Mouse (Mus musculus): ENCODE data around the gene Ephb2.

Gene Ephb2

DNA sequence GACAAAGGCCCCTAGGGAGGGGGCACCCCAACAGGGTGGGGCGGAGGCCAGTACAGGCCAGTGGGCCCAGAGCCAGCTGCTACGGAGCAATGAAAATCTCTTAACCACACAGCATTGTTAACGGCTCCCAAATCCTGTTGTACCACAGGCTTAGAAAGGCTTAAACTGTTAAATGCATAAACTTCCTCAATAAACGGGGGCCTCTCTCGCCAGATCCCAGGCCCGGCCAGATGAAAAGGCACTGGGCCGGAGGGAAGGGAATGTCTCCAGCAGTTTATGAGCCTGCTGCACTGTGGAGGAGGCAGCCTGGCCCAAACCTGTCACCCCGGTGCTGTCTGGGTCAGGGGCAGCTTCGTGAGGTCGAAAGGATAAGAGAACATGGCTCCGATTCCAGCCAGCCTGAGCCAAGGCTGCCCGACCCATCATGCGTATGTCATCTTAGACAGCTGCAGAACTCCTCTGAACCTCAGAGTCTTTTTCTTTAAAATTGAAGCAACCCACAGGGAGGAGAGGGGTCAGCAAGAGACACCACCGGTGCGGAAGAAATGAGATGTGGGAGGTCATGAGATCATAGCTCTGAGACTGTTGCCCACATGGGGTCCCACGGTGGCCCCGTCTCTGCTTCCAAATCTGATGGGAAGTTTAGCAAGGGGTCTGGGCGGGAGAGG is 73.9 kb downstream of the Ephb2 start:
- in situ Hi-C loops (cut with MboI, MseI), result no loop called here

DNA sequence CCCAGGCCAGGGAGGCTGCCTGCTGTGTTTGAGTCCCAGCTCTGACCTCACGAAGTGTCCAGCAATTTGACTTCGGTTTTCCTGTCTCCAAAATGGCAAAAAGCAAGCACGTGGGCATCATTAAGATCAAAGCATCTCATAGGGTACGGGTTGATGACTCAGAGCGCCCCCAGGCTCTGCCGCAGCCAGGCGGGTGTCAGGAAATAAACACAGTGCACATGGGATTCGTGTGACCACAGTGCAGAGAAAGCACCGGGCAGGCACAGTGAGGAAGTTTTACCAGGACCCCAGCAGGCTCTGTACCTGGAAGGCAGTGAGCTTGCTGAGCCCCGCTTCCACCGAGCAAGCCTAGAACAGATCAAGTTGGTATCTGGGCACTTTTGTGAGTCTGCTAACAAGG is 74.9 kb downstream of the Ephb2 start:
- in situ Hi-C loops (cut with MboI, MseI), result no loop called here

DNA sequence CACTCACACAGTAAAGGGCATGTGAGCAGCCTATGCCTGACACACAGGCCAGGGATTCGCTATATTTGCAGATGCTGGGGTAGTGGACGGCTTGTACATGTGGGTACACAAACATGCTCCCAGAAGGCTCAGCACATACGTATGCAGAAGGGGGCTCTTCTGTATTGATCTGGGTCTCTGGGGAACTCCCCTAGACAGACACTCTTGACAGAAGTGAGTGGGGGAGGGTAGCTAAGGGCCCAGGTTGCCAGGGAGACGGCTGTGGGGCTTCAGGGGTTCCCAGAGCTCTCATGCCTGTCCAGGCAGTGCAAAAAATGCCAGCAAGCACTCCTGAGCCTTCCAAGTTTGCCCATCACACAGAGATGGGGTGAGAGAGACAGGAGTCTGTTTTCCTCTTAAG is 78.7 kb downstream of the Ephb2 start:
- in situ Hi-C loops (cut with MboI, MseI), result no loop called here

DNA sequence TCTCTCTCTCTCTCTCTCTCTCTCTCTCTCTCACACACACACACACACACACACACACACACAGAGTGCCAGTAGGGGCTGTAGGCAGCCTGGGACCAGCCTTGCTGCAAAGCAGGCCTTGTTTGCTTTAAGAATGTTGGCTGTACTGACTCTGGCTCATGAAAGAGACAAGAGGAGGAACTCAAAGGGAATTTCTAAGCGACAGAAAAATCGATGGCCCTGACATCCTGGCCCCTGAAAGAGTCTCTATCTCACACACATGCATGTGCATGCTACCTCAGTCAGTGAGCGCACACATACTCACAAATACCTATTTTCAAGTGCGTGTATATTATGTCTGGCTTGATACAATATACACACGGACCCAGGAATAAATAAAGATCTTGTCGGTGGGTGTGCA is 79.3 kb downstream of the Ephb2 start:
- in situ Hi-C loops (cut with MboI, MseI), result no loop called here

DNA sequence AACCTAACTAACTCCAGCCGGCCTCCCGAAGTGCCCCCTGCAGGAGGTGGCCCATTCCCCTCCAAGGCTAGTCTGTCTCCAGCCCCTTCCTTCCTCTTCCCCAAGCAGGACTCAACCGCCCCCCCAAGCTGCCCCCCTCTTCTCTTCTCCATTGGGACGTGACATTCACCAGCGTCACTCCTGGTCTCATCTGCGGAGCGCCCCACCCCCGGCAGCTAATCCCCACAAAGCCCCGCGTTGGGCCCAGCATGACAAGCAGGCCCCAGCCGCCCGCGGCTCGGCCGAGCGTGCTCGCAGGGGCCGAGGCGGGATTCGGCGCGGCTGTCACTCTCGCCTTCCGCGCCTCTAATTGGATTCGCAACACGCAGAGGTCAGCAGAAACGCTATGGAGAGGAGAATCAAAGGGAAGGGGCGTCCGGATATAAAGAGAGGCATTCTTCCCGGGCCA is 80.4 kb downstream of the Ephb2 start:
- in situ Hi-C loops (cut with MboI, MseI), result no loop called here

DNA sequence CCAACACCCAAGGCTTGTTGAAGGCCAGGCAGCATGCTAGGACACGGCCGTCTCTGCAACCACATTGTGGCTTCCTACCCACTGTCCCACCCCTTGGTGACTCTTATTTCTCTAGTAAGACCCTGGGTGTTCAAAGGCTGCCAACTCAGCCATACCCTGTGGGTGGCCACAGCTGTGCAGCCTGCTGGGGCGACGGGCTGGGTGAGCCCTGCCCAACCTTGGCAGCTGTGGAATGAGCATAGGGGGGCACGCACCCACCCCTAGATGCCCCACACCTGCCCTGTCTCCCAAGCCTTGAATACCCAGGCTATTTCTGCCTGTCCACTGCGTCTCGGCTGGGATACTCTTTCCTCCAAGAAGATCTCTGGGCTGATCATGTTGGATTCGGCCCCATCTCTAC is 81.5 kb downstream of the Ephb2 start:
- in situ Hi-C loops (cut with MboI, MseI), result no loop called here

DNA sequence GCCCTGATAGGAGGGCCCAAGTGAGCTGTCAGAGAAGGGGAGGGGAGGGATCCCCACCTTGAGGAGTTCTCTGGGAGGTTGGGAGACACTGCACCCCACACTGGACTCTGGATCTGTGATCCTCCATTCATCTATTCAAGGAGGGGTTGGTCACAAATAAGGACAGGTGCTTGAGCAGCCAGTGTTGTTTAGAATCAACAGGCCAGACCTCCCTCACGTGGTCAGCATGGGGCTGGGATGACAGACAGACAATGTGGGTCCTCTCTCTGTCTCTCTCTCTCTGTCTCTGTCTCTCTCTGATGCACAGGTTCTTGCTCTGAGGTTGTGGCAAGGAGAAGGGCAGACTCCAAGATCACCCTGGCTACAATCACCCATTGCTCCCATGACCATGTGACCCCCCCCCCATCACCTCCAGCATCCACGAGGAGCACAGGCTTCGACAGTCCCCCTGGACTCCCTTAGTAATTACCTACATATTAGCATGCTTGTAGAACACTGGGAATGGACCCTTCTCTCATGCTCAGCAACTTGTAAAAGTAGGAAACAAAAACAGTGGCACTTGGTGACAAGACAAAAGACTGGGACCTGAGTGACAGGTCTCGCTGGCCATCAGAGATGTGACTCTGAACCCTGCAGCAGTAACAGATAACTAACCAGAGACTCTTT is 84.3 kb downstream of the Ephb2 start:
- in situ Hi-C loops (cut with MboI, MseI), result no loop called here

DNA sequence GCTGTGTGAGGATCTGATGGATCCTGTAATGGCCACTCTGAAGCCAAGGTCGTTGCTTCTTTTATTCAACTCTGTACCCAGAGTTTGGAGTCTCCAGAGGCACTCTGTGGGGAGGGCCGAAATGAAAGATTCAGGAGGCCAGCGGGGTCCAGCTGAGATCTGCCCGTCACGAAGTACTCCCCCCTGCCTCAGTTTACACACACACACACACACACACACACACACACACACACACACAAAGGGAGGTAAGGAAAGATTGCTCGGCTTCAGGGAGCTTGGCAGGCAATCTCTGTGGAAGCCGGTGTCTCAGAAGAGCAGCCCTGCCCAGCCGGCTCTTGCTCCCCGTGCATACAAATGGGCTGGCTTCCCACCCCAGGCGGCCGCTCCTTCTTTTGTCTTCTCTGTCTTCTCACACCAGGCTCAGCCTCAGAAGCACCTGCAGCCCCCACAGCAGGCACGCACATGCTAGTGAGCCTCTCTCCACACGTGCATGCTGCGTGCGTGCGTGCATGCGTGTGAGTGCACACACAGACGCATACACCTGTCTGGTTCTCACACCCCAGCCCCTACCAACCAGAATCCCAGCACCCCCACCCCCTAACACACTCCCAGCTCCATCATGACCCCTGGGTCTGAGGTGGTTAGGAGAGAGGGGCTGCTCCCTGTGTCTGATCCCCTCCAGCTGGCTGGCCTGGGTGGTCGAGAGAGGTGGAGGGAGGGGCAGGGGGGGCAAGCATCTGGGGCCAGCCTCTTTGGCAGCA is 85.0 kb downstream of the Ephb2 start:
- in situ Hi-C loops (cut with MboI, MseI), result no loop called here

DNA sequence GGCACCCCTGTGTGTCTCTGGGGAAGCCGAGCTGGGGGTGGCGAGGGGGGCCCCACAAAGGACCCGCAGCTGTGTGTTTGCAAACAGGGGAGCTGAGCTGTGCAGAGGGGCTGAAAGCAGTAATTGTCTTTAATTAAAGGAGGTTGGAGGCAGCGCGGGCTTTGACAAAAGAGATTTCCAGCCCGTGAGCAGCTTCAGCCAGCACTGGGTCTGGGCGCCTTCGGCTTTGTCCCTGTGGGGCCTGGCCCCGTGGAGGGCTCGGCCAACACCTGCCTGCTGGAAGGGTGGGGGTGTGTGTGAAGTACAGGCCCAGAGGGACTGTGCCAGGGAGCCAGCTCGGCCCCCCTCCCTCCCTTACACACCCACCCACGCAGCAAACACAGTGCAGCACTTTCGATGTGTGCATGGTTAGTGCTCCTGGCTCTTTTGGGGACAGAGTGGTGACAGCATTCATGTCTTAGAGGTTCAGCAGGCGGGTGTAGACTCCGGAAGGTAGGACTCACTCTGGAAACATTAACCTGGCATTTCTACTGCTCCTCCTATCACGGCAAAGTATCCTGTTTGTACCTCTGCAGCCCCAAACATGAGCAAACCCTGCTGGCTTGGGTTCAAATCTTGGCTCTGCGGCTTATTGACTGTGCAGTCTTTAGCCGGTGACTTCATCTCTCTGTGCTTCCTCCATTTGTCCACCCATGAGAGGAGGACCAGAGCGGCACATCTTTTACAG is 85.8 kb downstream of the Ephb2 start:
- in situ Hi-C loops (cut with MboI, MseI), result no loop called here

DNA sequence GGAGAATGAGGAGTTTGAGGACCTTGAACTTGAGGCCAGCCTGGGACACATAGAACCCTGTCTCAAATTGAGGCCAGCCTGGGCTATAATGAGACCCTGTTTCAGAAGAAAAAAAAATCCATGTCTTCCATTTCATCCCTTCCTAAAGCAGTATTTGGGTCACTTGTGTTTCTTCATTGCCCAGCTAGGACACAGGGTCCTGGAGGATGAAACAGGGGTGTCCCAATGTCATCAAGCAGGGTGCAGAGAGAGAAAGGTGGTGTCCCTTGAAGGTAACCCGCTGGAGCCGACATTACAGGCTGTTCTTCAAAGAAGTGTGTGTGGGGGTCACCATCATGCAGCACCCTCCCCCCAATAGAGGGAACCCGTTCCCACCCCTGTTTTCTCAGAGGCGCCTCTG is 86.4 kb downstream of the Ephb2 start:
- in situ Hi-C loops (cut with MboI, MseI), result no loop called here

DNA sequence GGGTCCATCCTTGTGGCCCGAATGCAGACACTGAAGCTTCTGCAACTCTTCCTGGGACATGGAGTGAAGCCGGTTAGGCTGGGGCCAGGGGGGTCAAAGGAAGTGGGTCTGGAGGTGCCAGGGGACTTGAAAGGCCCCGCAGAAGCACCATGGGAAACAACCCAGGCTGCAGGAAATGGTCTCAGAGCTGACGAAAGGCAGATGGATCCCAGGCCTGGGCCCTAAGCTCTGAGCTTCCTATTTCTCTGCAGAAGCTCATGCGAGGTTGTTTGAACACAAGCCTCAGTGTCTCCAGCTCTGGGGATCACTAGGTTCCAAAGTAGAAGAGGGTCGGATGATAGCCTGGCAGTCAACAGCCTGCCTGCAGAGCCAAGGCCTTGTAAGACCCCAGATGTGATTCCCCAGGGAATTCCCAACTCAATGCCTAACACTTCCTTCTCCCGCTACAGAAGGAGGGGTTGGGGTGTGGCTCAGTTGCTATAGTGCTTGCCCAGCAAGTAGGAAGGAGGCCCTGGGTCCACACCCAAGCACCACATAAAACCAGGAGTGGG is 86.9 kb downstream of the Ephb2 start:
- in situ Hi-C loops (cut with MboI, MseI), result no loop called here

DNA sequence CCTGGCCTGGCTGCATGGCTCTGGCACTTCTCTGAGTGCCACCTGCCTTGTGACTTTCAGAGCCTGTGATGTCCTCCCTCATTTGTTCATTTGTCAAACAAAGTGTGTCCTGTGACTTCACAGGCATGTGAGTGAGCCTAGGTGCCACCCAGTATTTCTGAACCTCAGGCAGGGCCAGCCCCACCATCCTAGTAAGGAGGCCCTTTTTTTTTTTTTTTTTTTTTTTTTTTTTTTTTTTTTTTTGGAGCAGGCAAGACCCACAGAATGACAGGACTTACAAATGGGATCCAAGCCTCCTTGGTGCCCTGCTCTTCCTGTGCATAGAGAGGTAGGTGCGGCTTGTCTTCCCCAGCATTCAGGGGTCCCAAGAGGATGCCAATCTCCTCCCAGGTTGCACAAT is 89.3 kb downstream of the Ephb2 start:
- in situ Hi-C loops (cut with MboI, MseI), result no loop called here

DNA sequence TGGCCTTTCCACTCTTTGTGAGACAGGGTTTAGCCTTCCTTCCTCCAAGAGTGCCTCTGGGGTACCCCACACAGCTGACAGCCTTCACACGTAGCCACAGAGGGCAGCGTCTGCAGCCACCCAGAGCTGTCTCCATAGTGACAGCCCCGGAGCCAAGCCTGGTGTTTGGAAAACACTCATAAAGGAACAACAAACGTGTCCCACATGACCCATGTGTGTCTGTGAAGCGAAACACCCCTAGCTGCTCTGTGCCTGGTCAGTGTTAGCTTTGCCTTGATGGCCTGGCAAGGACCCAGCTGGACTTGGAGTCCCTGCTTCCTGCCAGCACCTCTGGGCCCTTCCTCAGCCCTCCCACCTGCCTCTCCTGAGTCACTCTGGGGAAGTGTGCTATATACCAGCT is 93.1 kb downstream of the Ephb2 start:
- in situ Hi-C loops (cut with MboI, MseI), result no loop called here

DNA sequence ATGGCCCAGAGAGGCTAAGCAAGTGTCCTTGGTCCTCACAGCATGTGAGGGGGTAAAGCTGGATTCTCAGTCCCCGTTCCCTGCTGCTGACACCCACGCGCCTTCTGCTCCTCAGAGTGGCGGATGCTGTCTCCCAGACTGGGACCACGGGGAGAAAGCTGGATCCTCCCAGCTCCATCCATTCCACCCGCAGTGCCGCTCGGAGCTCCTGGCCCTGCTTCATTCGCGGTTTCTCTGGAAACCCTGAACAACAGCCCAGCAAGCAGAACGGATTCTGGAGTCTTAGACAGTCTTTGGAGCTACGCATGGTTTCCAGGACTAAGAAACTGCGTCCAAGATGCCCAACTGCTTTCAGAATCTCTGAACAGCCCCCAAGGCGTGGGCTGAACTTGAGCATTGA is 93.9 kb downstream of the Ephb2 start:
- in situ Hi-C loops (cut with MboI, MseI), result no loop called here

DNA sequence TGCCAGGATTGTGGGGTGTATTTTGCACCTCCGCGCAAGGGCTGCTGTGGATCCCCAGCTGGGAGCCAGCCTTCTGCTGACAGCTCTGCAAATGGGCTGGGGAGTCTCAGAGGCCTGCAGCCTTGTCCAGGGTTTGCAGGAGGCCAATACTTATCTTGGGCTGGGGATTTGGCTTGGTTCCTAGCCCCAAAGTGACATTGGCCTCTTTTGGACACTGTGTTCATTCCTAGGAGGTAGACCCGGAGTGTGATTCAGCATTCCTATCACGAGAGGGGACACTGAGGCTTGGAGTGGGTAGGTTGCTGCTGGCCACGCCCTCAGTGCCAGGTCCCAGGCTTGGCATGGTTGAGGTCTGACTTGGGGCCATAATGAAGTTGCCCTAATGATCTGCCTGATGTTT is 94.8 kb downstream of the Ephb2 start:
- in situ Hi-C loops (cut with MboI, MseI), result no loop called here

DNA sequence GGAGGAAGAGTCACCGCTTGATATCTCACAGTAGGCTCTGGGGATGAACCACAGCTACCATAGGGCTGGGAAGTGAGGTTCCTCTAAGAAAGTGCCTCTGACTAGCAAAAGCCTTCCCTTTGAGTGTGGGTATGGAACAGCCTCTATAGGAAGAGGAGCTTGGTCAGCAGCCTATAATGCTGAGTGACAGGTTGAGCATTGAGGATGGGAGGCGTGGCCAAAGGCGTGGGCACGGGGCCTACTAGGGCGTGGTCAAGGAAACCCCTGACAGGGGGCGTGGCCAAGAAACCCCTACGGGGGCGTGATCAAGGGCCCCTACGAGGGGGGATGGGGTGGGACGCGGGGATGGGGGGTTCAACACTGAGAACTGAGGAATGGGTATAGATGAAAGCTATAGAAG is 96.6 kb downstream of the Ephb2 start:
- in situ Hi-C loops (cut with MboI, MseI), result no loop called here

DNA sequence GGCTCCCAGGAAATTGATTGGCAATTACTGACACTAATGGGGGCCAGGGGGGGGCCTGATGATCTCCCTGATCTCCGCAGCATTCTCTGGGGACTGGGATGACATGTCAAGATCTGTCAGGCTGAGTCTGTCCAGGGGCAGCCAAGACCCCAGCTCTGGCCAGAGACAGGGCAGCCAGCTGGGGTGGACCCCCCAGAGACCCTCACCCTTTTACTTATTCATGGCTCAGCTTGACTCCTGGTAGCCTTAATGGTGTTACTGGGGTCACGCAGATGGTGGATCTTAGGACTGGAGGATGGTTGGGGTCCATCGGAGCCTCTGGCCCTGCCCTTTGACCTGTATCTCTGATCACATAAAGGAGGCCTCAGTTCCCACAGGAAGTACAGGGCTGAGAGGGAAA is 97.5 kb downstream of the Ephb2 start:
- in situ Hi-C loops (cut with MboI, MseI), result no loop called here

DNA sequence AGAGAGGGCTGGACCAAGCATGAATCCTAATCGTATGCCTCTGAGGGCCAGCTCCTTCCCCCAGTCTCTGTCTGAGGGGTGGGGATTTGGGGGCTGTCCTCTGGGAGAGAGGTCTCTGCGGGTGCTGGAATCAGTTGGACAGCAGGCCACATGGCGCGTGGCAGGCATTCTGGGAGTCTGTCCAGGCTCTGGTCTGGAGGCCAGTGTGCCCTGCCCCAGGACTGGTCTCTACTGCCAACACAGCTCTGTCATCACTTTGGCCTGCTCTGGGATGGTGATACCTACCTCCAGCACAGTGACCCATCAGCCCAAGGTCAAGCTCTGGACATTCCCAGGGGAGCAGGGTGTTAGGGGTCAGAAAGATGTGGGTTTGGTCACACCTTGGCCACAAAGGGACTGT is 99.9 kb downstream of the Ephb2 start:
- in situ Hi-C loops (cut with MboI, MseI), result no loop called here

DNA sequence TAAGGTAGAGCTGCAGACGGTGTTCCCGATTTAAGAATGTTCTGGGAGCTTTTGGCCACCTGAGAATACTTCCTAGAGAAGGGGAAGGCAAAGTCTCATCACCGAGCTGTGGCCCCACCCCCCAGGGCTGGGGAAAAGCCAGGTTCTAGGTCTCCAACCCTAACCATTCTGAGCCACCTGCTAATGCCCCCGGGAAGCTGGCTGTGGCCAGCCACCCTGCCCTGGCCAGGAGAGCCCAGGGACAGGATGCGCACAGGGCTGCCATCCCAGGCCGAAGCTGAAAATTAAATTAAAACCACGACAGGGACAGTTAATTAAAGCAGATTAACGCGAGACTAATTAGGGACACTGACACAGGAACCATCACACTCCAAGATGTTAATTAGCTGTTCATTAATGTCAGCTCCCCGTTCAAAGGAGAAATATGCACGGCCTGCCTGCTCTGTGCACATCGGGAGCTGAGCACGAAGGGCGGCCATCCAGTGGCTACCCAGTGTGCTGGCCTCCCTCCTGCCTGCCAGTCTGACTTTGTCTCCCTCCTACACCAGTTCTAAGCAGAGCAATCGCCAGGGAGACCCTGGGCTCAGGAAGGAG is 101.5 kb downstream of the Ephb2 start:
- in situ Hi-C loops (cut with MboI, MseI), result no loop called here

DNA sequence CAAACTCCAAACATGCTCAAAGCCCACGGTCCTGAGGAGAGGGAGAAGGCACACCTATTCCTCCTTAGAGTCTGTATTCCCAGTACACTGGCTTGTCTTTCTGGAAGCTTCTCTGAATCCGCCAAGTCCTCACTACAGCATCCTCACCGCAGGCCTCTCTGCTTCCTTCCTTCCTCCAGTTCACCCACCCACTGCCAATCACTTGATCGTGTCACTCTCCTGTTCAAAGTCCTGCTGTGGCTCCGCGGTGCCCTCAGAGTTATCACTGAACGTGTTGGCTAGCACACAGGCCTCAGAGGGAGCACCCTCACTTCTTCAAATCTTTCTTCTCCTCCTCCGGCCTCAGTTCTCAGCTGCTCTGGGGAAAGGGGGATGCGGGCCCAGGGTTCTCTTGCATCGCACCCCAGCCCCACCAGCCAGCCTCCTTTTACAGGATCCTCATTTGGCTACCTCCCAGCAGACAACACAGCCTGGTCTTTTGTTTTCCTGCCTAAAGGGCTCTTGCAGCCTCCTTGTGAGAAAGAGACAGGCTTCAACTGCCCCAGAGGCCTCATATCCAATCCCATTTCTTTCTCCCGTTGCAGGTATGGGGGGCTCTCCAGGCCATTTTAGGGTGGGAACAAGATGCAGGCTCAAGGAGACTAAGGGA is 102.4 kb downstream of the Ephb2 start:
- in situ Hi-C loops (cut with MboI, MseI), result no loop called here

DNA sequence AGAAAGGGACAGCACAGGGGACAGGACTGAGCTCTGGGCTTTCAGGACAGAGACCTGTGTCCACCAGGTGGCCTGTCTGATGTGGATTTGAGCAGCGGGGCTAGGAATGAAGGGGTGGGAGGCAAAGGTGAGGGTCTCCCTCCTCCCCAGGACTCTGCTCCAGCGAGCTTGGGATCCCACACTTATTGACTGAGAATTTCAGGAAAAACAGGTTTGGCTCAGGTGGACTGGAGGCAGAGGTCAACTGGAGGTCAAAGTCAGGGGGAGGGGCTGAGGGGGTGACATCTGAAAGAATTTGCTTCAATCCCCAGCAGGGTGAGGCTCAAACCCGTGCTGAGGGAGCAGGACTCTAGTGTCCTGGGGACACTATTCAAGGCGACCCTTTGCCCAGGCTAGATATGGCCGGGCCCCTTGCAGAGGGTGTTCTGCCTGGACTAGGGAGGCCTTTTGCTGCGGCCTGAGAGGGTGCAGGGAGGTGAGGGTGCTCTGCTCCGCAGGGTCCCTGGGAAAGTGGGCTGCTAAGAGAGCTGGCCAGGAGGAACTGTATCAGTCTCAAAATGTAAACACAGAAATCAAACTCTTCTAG is 103.2 kb downstream of the Ephb2 start:
- in situ Hi-C loops (cut with MboI, MseI), result no loop called here

Data from T-helper 2 cell (primary cell).